In genomic region chr1:136894753-136895152, GRCm38 (mm10) we compare ENCODE assay signal across 21 mouse cellular contexts.
"Had no signal": no experiment of that assay in that cellular context is flagged by ENCODE, and none has a peak within 500 bp of the region (broad histone marks: within the 10 kb centered on the region; RNA-seq: fewer than 3 reads in every experiment).

No protein-coding gene starts in this region.

- H3K4me1 ChIP-seq: limb, embryonic 15.5 days; midbrain, embryonic 12.5 days; midbrain, embryonic 15.5 days; neural tube, embryonic 15.5 days had no signal

- H3K27ac ChIP-seq: limb, embryonic 12.5 days; limb, embryonic 15.5 days; macrophage; midbrain, embryonic 12.5 days; midbrain, embryonic 15.5 days; neural tube, embryonic 12.5 days; neural tube, embryonic 15.5 days had no signal

- H3K9ac ChIP-seq: limb, embryonic 12.5 days; limb, embryonic 15.5 days; liver, embryonic 15.5 days; lung, embryonic 14.5 days; midbrain, embryonic 12.5 days; midbrain, embryonic 15.5 days; neural tube, embryonic 12.5 days; neural tube, embryonic 15.5 days; stomach, embryonic 15.5 days had no signal

- H3K9me3 ChIP-seq: limb, embryonic 12.5 days; limb, embryonic 15.5 days; liver, embryonic 15.5 days; midbrain, embryonic 12.5 days; midbrain, embryonic 15.5 days; neural tube, embryonic 12.5 days; neural tube, embryonic 15.5 days; stomach, embryonic 15.5 days had no signal

- H3K36me3 ChIP-seq: limb, embryonic 12.5 days; limb, embryonic 15.5 days; liver, embryonic 15.5 days; midbrain, embryonic 12.5 days; midbrain, embryonic 15.5 days; neural tube, embryonic 12.5 days; neural tube, embryonic 15.5 days; stomach, embryonic 15.5 days had no signal

- H3K4me3 ChIP-seq: limb, embryonic 12.5 days; limb, embryonic 15.5 days; liver, embryonic 15.5 days; midbrain, embryonic 12.5 days; midbrain, embryonic 15.5 days; neural tube, embryonic 12.5 days; neural tube, embryonic 15.5 days; stomach, embryonic 15.5 days had no signal

- H3K4me2 ChIP-seq: limb, embryonic 12.5 days; limb, embryonic 15.5 days; liver, embryonic 15.5 days; lung, embryonic 14.5 days; midbrain, embryonic 12.5 days; midbrain, embryonic 15.5 days; neural tube, embryonic 12.5 days; neural tube, embryonic 15.5 days; stomach, embryonic 15.5 days had no signal

- H3K27me3 ChIP-seq: limb, embryonic 15.5 days; liver, embryonic 15.5 days; midbrain, embryonic 12.5 days; midbrain, embryonic 15.5 days; neural tube, embryonic 12.5 days; neural tube, embryonic 15.5 days; stomach, embryonic 15.5 days had no signal

- ATAC-seq: lung, postnatal 0 days; midbrain, embryonic 15.5 days had no signal

- DNase-seq: kidney, adult 18-20 months; kidney, postnatal 14 days; kidney, postnatal 4 days; left cerebral cortex, postnatal 4 days; lung, embryonic 14.5 days; right cerebral cortex, adult 18-20 months; right cerebral cortex, postnatal 14 days; right cerebral cortex, postnatal 4 days; thymus, adult 2 months; thymus, postnatal 14 days; thymus, postnatal 4 days had no signal
